Mouse (Mus musculus) limb, embryonic 12.5 days (tissue): Measurements from ENCODE around the gene Zranb3. TPM values are rescaled to one million over a fixed set of nuclear protein-coding genes. Genes with fewer than 3 reads are reported as not detected.
A peak's percentile ranks its signal among the peaks of the same experiment; 100 is the strongest.

ENCODE experiments used
- ATAC-seq: fragments of 200-750 bp; cut with Nextera tagmentation; 2 replicates; pipeline ENCODE4 v1.8.0; 2017; ENCODE audit warnings: low read depth, moderate TSS enrichment; ENCODE audit not compliant: insufficient number of reproducible peaks, insufficient read depth, low FRiP score, low TSS enrichment
- H3K27ac ChIP-seq: fragments of 300-500 bp; sonication (generic); 2 replicates; pipeline ENCODE4 v1.5.1; 2016; ENCODE audit warnings: mild to moderate bottlenecking, moderate library complexity
- H3K27me3 ChIP-seq: fragments of 300-500 bp; sonication (generic); 2 replicates; pipeline ENCODE4 v1.6.1; 2016; ENCODE audit warnings: mild to moderate bottlenecking, moderate library complexity
- H3K36me3 ChIP-seq: fragments of 300-500 bp; sonication (generic); 2 replicates; pipeline ENCODE4 v1.6.1; 2016; ENCODE audit warnings: mild to moderate bottlenecking, moderate library complexity
- H3K4me1 ChIP-seq: fragments of 300-500 bp; sonication (generic); replicated peaks from 2 replicates; pipeline ENCODE4 v1.6.1; 2016
- H3K4me2 ChIP-seq: fragments of 300-500 bp; sonication (generic); 2 replicates; pipeline ENCODE4 v1.6.1; 2016; ENCODE audit warnings: mild to moderate bottlenecking, moderate library complexity
- H3K4me3 ChIP-seq: fragments of 300-500 bp; sonication (generic); replicated peaks from 2 replicates; pipeline ENCODE4 v1.5.1; 2016; ENCODE audit warnings: mild to moderate bottlenecking
- H3K9ac ChIP-seq: fragments of 300-500 bp; sonication (generic); replicated peaks from 2 replicates; pipeline ENCODE4 v1.6.1; 2016; ENCODE audit warnings: mild to moderate bottlenecking, moderate library complexity
- H3K9me3 ChIP-seq: fragments of 300-500 bp; sonication (generic); 2 replicates; pipeline ENCODE4 v1.6.1; 2016; ENCODE audit warnings: mild to moderate bottlenecking, moderate library complexity
- WGBS: fragments of 180-500 bp; shearing (Covaris S2); methylation state at CpG from one replicate; pipeline ENCODE4 v1.1.7; 2016; 5-methylcytosine and 5-hydroxymethylcytosine counted together
- polyA plus RNA-seq: library from polyadenylated mRNA; unstranded; fragments of >200 nt; fragmentation: Nextera tagmentation; extraction: Ambion mirVana; gene quantifications from 2 replicates; pipeline ENCODE4 v1.2.1, GENCODE M21; 2016

Zranb3 gene
- polyA plus RNA-seq, 1 experiment from 2014 or later: 13.8 TPM

DNA sequence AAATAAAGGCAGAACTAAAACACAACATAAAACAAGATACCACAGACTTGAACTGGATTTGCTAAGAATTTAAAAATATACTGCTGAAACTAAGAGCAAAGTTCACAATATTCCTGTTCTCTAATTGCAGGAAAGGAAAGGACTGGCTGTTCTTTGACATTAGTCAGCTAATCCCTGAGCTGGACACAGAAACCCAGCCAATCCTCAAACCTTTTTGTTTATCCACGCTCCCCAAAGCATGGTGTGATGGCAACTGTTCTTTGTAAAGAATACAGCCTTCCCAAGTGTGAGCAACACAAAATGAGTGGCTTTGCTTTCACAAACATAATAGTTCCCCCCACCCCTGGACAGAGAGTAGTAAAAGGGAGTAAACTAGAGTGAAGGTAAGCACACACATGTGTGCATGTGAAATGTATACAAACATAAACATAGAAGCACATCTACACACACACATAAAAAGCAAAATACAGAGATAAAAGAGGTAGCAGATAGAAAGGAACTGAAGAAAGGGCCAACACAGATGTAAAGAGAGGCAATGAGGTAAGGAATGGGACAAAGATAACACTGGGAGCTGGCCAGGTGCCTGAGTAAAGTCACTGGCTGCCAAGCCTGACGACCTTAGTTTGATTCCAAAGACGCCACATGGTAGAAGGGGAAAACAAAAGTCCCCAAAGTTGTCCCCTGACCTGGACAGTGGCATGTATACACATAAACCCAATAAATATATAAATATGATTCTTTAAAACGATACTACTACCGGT is 21.7 kb downstream of the Zranb3 start:
- Histone ChIP-seq H3K4me2 (no peak overlapping the region), H3K4me3 (no peak overlapping the region), H3K27me3 (no peaks in the 10 kb centered on the region), H3K9ac (no peak overlapping the region), H3K9me3 (no peaks in the 10 kb centered on the region), H3K27ac (no peak overlapping the region), H3K36me3 (0 out of 2 replicates have a peak, but pooled peaks cover 3% of the 10 kb centered on the region), H3K4me1 (no peaks in the 10 kb centered on the region)
- WGBS: 89% methylated on average over 5 of the region's 5 CpGs
- no peak for ATAC-seq

- no peak overlapping the region for H3K4me2 ChIP-seq
- H3K4me3 ChIP-seq: no peak overlapping the region
- WGBS: 82% methylated on average over 1 of the region's 1 CpGs
- no peak overlapping the region for H3K9ac ChIP-seq
- H3K27me3 ChIP-seq: no peaks in the 10 kb centered on the region
- no peaks in the 10 kb centered on the region for H3K9me3 ChIP-seq
- no peak for ATAC-seq
- H3K4me1 ChIP-seq: no peaks in the 10 kb centered on the region
- no peak overlapping the region for H3K27ac ChIP-seq
- peaks cover 3% of the 10 kb centered on the region; the same call in 1 of the 2 replicates for H3K36me3 ChIP-seq
Observed at GRCm38 (mm10) chr1:128078646-128079045, 24.2 kb downstream of the Zranb3 start.

DNA sequence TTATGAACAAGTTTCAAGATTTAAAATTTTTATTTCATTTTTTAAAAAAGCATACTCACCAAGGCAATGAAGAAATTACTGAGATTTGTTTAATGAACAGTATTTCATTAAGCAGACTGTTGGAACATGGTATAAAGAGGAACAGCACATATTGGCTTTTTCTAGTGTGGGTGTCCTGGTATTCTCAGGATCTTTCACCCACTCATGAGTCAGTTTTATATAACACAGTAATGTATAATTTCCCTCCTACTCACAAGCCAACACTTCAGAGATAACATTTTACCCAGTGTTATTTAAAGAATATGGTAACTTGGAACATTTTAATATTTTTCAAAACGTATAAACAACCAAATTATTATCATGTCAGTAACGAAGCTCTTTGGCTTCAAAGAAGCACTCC is 25.1 kb downstream of the Zranb3 start:
- no peak overlapping the region for H3K4me3 ChIP-seq
- no peaks in the 10 kb centered on the region for H3K4me1 ChIP-seq
- H3K36me3 ChIP-seq: peaks cover 3% of the 10 kb centered on the region; the same call in 1 of the 2 replicates
- H3K27ac ChIP-seq: no peak overlapping the region
- H3K9ac ChIP-seq: no peak overlapping the region
- H3K4me2 ChIP-seq: no peak overlapping the region
- WGBS: 86% methylated on average over 2 of the region's 2 CpGs
- ATAC-seq: no peak
- no peaks in the 10 kb centered on the region for H3K27me3 ChIP-seq
- H3K9me3 ChIP-seq: no peaks in the 10 kb centered on the region

- Histone ChIP-seq H3K27ac (no peak overlapping the region), H3K4me2 (no peak overlapping the region), H3K27me3 (no peaks in the 10 kb centered on the region), H3K36me3 (peaks cover 3% of the 10 kb centered on the region; the same call in 1 of the 2 replicates), H3K9ac (no peak overlapping the region), H3K9me3 (no peaks in the 10 kb centered on the region), H3K4me1 (no peaks in the 10 kb centered on the region), H3K4me3 (no peak overlapping the region)
- WGBS: 89% methylated on average over 8 of the region's 8 CpGs
- ATAC-seq: no peak
Observed at GRCm38 (mm10) chr1:128076791-128077479, 25.9 kb downstream of the Zranb3 start.

GRCm38 (mm10) chr1:128073051-128073450 is 29.8 kb downstream of the Zranb3 start:
- Histone ChIP-seq H3K9me3 (no peaks in the 10 kb centered on the region), H3K27me3 (no peaks in the 10 kb centered on the region), H3K4me2 (no peak overlapping the region), H3K9ac (no peak overlapping the region), H3K27ac (no peak overlapping the region), H3K4me1 (no peaks in the 10 kb centered on the region), H3K36me3 (no peaks in the 10 kb centered on the region; the same call in 1 of the 2 replicates), H3K4me3 (no peak overlapping the region)
- 91% methylated on average over 6 of the region's 6 CpGs for WGBS
- ATAC-seq: no peak

DNA sequence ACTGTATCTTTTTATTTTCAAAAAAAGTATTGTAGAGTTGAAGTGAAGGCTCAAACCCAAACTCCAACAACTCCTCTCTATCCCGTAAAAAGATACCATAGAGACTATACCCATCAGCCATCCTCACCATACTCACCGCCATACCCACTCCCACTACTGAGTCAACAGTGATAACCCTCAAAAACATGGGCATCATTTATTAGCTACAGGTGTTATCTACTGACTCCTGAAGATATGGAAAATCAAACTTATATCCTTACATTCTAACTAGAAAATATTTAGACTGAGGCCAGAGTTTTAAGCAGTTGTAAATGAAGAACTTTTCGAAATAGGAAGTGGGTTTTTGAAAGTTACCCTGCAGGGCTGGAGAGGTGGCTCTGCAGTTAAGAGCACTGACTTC is 32.8 kb downstream of the Zranb3 start:
- WGBS: 91% methylated on average over 3 of the region's 3 CpGs
- H3K9ac ChIP-seq: no peak overlapping the region

DNA sequence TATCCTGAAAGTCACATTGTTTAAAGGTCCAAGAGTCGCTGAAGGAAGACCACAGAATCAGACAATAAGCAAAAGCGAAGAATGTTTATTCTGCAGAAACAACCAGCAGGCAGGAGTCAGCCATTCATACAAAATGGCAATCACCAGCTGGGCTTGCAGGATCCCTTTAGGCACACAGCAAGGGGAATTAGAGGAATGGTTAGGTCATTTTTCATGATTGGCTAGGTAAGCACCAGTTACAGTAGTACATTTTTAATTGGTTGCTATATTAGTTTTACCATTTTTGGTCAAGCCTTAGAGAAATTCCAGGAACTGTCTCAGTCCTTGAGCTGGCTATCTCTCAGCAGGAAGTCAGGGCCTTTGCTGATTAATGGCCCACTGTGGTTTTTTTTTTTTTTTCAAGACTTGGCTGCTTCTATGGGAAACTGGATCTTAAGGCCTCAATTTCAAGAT is 33.9 kb downstream of the Zranb3 start:
- Histone ChIP-seq H3K4me3 (no peak overlapping the region), H3K27ac (no peak overlapping the region), H3K9ac (no peak overlapping the region), H3K4me2 (no peak overlapping the region), H3K27me3 (no peaks in the 10 kb centered on the region), H3K4me1 (peaks cover 9% of the 10 kb centered on the region), H3K36me3 (peaks cover 6% of the 10 kb centered on the region), H3K9me3 (no peaks in the 10 kb centered on the region)
- ATAC-seq: no peak
- 92% methylated on average over 2 of the region's 2 CpGs for WGBS

More for the DNA sequence above, 32.8 kb downstream of the Zranb3 start:
- Histone ChIP-seq H3K27me3 (no peaks in the 10 kb centered on the region), H3K36me3 (peaks cover 6% of the 10 kb centered on the region), H3K27ac (no peak overlapping the region), H3K4me3 (no peak overlapping the region), H3K9me3 (no peaks in the 10 kb centered on the region), H3K4me2 (no peak overlapping the region), H3K4me1 (no peaks in the 10 kb centered on the region)
- no peak for ATAC-seq

DNA sequence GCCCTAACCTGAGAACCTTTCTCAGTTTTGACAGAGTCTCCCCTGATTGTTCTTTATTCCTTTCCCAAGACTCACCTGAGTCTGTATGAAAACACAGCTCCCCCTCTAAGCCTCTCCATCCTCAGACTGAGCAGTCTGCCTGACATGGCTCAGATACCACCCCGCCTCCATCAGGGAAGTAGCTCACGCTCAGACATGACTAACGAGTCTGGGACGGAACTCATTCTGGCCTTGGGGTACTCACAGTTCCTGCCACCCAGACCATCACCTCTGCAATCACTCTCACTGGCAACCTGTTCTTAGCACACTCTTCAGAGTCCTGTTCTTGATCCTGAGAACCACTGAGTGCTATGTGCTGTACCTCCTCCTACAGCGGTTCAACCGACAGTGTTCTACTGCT is 38.1 kb downstream of the Zranb3 start:
- 66% methylated on average over 6 of the region's 6 CpGs for WGBS
- no peak for ATAC-seq
- H3K9ac ChIP-seq: no peak overlapping the region
- peaks cover 6% of the 10 kb centered on the region for H3K36me3 ChIP-seq
- H3K4me3 ChIP-seq: no peak overlapping the region
- H3K4me1 ChIP-seq: peaks cover 11% of the 10 kb centered on the region
- H3K27ac ChIP-seq: 0 out of 2 replicates have a peak overlapping the region, but pooled peaks have one; percentile 14
- H3K9me3 ChIP-seq: no peaks in the 10 kb centered on the region
- H3K27me3 ChIP-seq: no peaks in the 10 kb centered on the region
- H3K4me2 ChIP-seq: no peak overlapping the region

GRCm38 (mm10) chr1:128062167-128062566 is 40.7 kb downstream of the Zranb3 start:
- Histone ChIP-seq H3K9me3 (no peaks in the 10 kb centered on the region), H3K4me2 (no peak overlapping the region), H3K27ac (no peak overlapping the region), H3K4me1 (peaks cover 11% of the 10 kb centered on the region), H3K27me3 (no peaks in the 10 kb centered on the region), H3K36me3 (peaks cover 6% of the 10 kb centered on the region), H3K9ac (no peak overlapping the region), H3K4me3 (no peak overlapping the region)
- ATAC-seq: no peak
- WGBS: 94% methylated on average over 1 of the region's 1 CpGs

- no peak for ATAC-seq
- no peak overlapping the region for H3K9ac ChIP-seq
- no peaks in the 10 kb centered on the region for H3K9me3 ChIP-seq
- H3K4me3 ChIP-seq: no peak overlapping the region
- peaks cover 11% of the 10 kb centered on the region for H3K4me1 ChIP-seq
- WGBS: 79% methylated on average over 1 of the region's 1 CpGs
- H3K27ac ChIP-seq: no peak overlapping the region
- H3K36me3 ChIP-seq: no peaks in the 10 kb centered on the region
- no peaks in the 10 kb centered on the region for H3K27me3 ChIP-seq
- no peak overlapping the region for H3K4me2 ChIP-seq
Observed at GRCm38 (mm10) chr1:128061401-128061800, 41.4 kb downstream of the Zranb3 start.

GRCm38 (mm10) chr1:128060655-128061344 is 42.0 kb downstream of the Zranb3 start:
- no peak for ATAC-seq
- 76% methylated on average over 8 of the region's 8 CpGs for WGBS
- Histone ChIP-seq H3K9me3 (no peaks in the 10 kb centered on the region), H3K4me3 (no peak overlapping the region), H3K9ac (no peak overlapping the region), H3K4me1 (peaks cover 11% of the 10 kb centered on the region), H3K36me3 (no peaks in the 10 kb centered on the region), H3K27me3 (no peaks in the 10 kb centered on the region), H3K27ac (no peak overlapping the region), H3K4me2 (no peak overlapping the region)
